Mouse (Mus musculus) bone marrow, adult 2 months (tissue): ENCODE measurements at regions not wholly inside any gene's neighbourhood (a gene's known extent, or its start where the extent isn't known, plus 50 kb on each side); places are given as distances from the start of the nearest gene placed in this dataset.
A peak's percentile ranks its signal among the peaks of the same experiment; 100 is the strongest.

Experiments
- H3K27ac ChIP-seq: fragments of 200-500 bp; 2 replicates; pipeline ENCODE4 v1.5.1; 2012; ENCODE audit warnings: low read depth, mild to moderate bottlenecking, control low read depth, inconsistent platforms, low read length; ENCODE audit not compliant: control insufficient read depth, poor library complexity, insufficient read depth
- H3K4me1 ChIP-seq: fragments of 200-500 bp; 2 replicates; pipeline ENCODE4 v1.6.1; 2011; ENCODE audit warnings: low read length; ENCODE audit not compliant: control insufficient read depth, insufficient read depth
- H3K4me3 ChIP-seq: fragments of 200-500 bp; replicated peaks from 2 replicates; pipeline ENCODE3; 2011; ENCODE audit warnings: mild to moderate bottlenecking, low read depth, low read length, control low read depth; ENCODE audit not compliant: control insufficient read depth
- CTCF ChIP-seq: fragments of 200-500 bp; IDR thresholded peaks from 2 replicates; pipeline ENCODE4 v1.5.1; 2011; ENCODE audit warnings: low read length, control low read depth; ENCODE audit not compliant: control insufficient read depth, insufficient read depth
- POLR2A ChIP-seq: fragments of 200-500 bp; IDR thresholded peaks from 2 replicates; pipeline ENCODE4 v1.6.1; 2011; ENCODE audit warnings: low read depth, mild to moderate bottlenecking, control low read depth, low read length, borderline replicate concordance; ENCODE audit not compliant: control insufficient read depth
- WGBS: fragments of 180-500 bp; shearing (Covaris S2); methylation state at CpG from one replicate; pipeline ENCODE4 v1.1.7; 2018; 5-methylcytosine and 5-hydroxymethylcytosine counted together

GRCm38 (mm10) chr11:24370198-24370860, 292.5 kb downstream of the Bcl11a start:
- TF ChIP-seq POLR2A (no peak), CTCF (no peak)
- 38% methylated on average over 15 of the region's 15 CpGs for WGBS
- peaks cover 4% of the 10 kb centered on the region for H3K4me1 ChIP-seq

GRCm38 (mm10) chr11:24370861-24371686, 293.2 kb downstream of the Bcl11a start:
- 78% methylated on average over 10 of the region's 10 CpGs for WGBS
- TF ChIP-seq POLR2A = no peak
- TF ChIP-seq CTCF = no peak
- H3K27ac ChIP-seq = peak overlapping the region; percentile 4; the same call in 1 of the 2 replicates
- peaks cover 4% of the 10 kb centered on the region for H3K4me1 ChIP-seq
- H3K4me3 ChIP-seq = no peak overlapping the region

More at GRCm38 (mm10) chr11:24370198-24370860, 292.5 kb downstream of the Bcl11a start:
- Histone ChIP-seq H3K4me3 (no peak overlapping the region), H3K27ac (peak overlapping the region; percentile 4; the same call in 1 of the 2 replicates)

- Histone ChIP-seq H3K27ac (peak overlapping the region; percentile 58; the same call in 1 of the 2 replicates), H3K4me3 (no peak overlapping the region), H3K4me1 (peaks cover 3% of the 10 kb centered on the region)
- TF ChIP-seq CTCF (no peak), POLR2A (no peak)
- WGBS = 68% methylated on average over 5 of the region's 5 CpGs
These were observed 293.8 kb downstream of the Bcl11a start for GRCm38 (mm10) chr11:24371687-24371950.

GRCm38 (mm10) chr11:24371963-24372362, 294.1 kb downstream of the Bcl11a start:
- Histone ChIP-seq H3K4me1 (peaks cover 3% of the 10 kb centered on the region), H3K27ac (peak overlapping the region; percentile 58), H3K4me3 (no peak overlapping the region)
- TF ChIP-seq CTCF = no peak
- TF ChIP-seq POLR2A = no peak
- WGBS = 20% methylated on average over 8 of the region's 8 CpGs

GRCm38 (mm10) chr11:24372616-24373015, 294.8 kb downstream of the Bcl11a start:
- no peak for TF ChIP-seq CTCF
- no peak for TF ChIP-seq POLR2A
- Histone ChIP-seq H3K27ac (peak overlapping the region; percentile 37; the same call in 1 of the 2 replicates), H3K4me1 (peaks cover 3% of the 10 kb centered on the region), H3K4me3 (no peak overlapping the region)
- WGBS = 67% methylated on average over 5 of the region's 5 CpGs

- Histone ChIP-seq H3K27ac (no peak overlapping the region), H3K4me1 (peaks cover 3% of the 10 kb centered on the region), H3K4me3 (no peak overlapping the region)
- 80% methylated on average over 4 of the region's 4 CpGs for WGBS
- TF ChIP-seq POLR2A = no peak
- TF ChIP-seq CTCF = no peak
These were observed 295.4 kb downstream of the Bcl11a start for GRCm38 (mm10) chr11:24373301-24373700.

GRCm38 (mm10) chr11:24377530-24377929, 299.7 kb downstream of the Bcl11a start:
- 32% methylated on average over 2 of the region's 2 CpGs for WGBS
- H3K27ac ChIP-seq = no peak overlapping the region
- no peaks in the 10 kb centered on the region; the same call in 1 of the 2 replicates for H3K4me1 ChIP-seq
- TF ChIP-seq POLR2A (no peak), CTCF (no peak)
- H3K4me3 ChIP-seq = no peak overlapping the region

- WGBS = 22% methylated on average over 5 of the region's 5 CpGs
- H3K4me3 ChIP-seq = peak overlapping the region; percentile 3
- no peak for TF ChIP-seq POLR2A
- no peak for TF ChIP-seq CTCF
- H3K4me1 ChIP-seq = no peaks in the 10 kb centered on the region; the same call in 1 of the 2 replicates
- no peak overlapping the region for H3K27ac ChIP-seq
These were observed 312.7 kb downstream of the Bcl11a start for GRCm38 (mm10) chr11:24390578-24390977.
